ENCODE assay signal across 13 mouse cellular contexts in genomic region chr6:31112293-31113077, GRCm38 (mm10).
DNase-seq lines count a peak whose midpoint lies in the region; ATAC-seq lines count a peak whose summit lies in the region.
"Had no signal": no experiment of that assay in that cellular context is flagged by ENCODE, and none has a peak within 500 bp of the region (broad histone marks: within the 10 kb centered on the region; RNA-seq: fewer than 3 reads in every experiment).

No protein-coding gene starts in this region.

- no peak overlapping the region for H3K4me2 ChIP-seq in heart, embryonic 16.5 days (ENCODE audit: low read depth, low read length)
- H3K4me2 ChIP-seq: embryonic facial prominence, embryonic 15.5 days; lung, embryonic 14.5 days had no signal

- peaks cover 85% of the 10 kb centered on the region for H3K36me3 ChIP-seq in megakaryocyte, embryonic 14.5 days (replicated peaks; ENCODE audit: low read length)
- peaks cover 5% of the 10 kb centered on the region; the same call in 1 of the 2 replicates for H3K36me3 ChIP-seq in heart, embryonic 16.5 days (ENCODE audit: control insufficient read depth, insufficient read depth)
- no peaks in the 10 kb centered on the region for H3K36me3 ChIP-seq in macrophage (ENCODE audit: inconsistent target)
- H3K36me3 ChIP-seq: embryonic facial prominence, embryonic 15.5 days had no signal

- no peaks in the 10 kb centered on the region for H3K27me3 ChIP-seq in megakaryocyte, embryonic 14.5 days (replicated peaks)
- no peaks in the 10 kb centered on the region for H3K27me3 ChIP-seq in heart, embryonic 16.5 days (ENCODE audit: control insufficient read depth, insufficient read depth, low read length)
- H3K27me3 ChIP-seq: embryonic facial prominence, embryonic 15.5 days had no signal

- no peaks in the 10 kb centered on the region for H3K9me3 ChIP-seq in megakaryocyte, embryonic 14.5 days
- peaks cover 7% of the 10 kb centered on the region for H3K9me3 ChIP-seq in heart, embryonic 16.5 days (replicated peaks; ENCODE audit: control insufficient read depth, low read length)

- intact Hi-C loops in left cerebral cortex, postnatal 4 days (cut with DNase I), result no loop called here

- 73% methylated on average over 13 of the region's 13 CpGs for WGBS in heart, embryonic 16.5 days
- 76% methylated on average over 13 of the region's 13 CpGs for WGBS in macrophage (ENCODE audit: missing documents)

- H3K4me3 ChIP-seq in megakaryocyte, embryonic 14.5 days (replicated peaks), result peak overlapping the region; percentile 84
- H3K4me3 ChIP-seq in heart, embryonic 16.5 days (ENCODE audit: low read length), result no peak overlapping the region
- H3K4me3 ChIP-seq in macrophage (ENCODE audit: inconsistent target), result peak overlapping the region; percentile 63
- H3K4me3 ChIP-seq: embryonic facial prominence, embryonic 15.5 days had no signal

- DNase-seq in heart, adult 11 months, result peak; percentile 95
- no peak for DNase-seq in heart, adult 9 months (ENCODE audit: low spot score in 2 of 2)
- no peak for DNase-seq in retina, postnatal 1 day
- no peak for DNase-seq in left cerebral cortex, postnatal 4 days
- DNase-seq: adrenal gland, postnatal 36 days; cerebellum, postnatal 14 days; kidney, adult 18-20 months; lung, embryonic 14.5 days had no signal

- peak overlapping the region; percentile 53; the same call in 1 of the 2 replicates for H3K27ac ChIP-seq in heart, embryonic 16.5 days (ENCODE audit: low read length)
- H3K27ac ChIP-seq in macrophage, result peak overlapping the region; percentile 91
- H3K27ac ChIP-seq: embryonic facial prominence, embryonic 15.5 days had no signal

- ATAC-seq in megakaryocyte, adult 5-6 weeks (ENCODE audit: poor library complexity, severe bottlenecking), result no peak
- no peak for ATAC-seq in heart, embryonic 16.5 days (replicated peaks; ENCODE audit: extremely low read depth, insufficient read depth, low FRiP score)

- no peak overlapping the region for H3K9ac ChIP-seq in heart, embryonic 16.5 days (ENCODE audit: low read length)
- H3K9ac ChIP-seq: embryonic facial prominence, embryonic 15.5 days; lung, embryonic 14.5 days had no signal

- peaks cover 99% of the 10 kb centered on the region for H3K4me1 ChIP-seq in megakaryocyte, embryonic 14.5 days
- peaks cover 45% of the 10 kb centered on the region for H3K4me1 ChIP-seq in heart, embryonic 16.5 days (ENCODE audit: control insufficient read depth, insufficient read depth, low read length)

- H3K79me2 ChIP-seq in macrophage (ENCODE audit: inconsistent target), result peaks cover 100% of the 10 kb centered on the region
